Mouse (Mus musculus) embryonic facial prominence, embryonic 11.5 days (tissue): ENCODE measurements at regions not wholly inside any gene's neighbourhood (a gene's known extent, or its start where the extent isn't known, plus 50 kb on each side); places are given as distances from the start of the nearest gene placed in this dataset.
"Not testable (repeated sequence)": the region's sequence is repeated elsewhere in the genome, so short reads cannot be mapped to it uniquely, and the experiment has no call there.

Experiments used
- ATAC-seq: fragments of 200-750 bp; cut with Nextera tagmentation; replicated peaks from 2 replicates; pipeline ENCODE4 v1.8.0; 2017; ENCODE audit warnings: low read depth; ENCODE audit not compliant: insufficient number of reproducible peaks, low FRiP score, low TSS enrichment
- DNase-seq: peaks from one replicate; pipeline ENCODE4 v3.0.0-alpha.2; 2015; ENCODE audit warnings: low spot score
- H3K27ac ChIP-seq: fragments of 300-500 bp; sonication (generic); replicated peaks from 2 replicates; pipeline ENCODE4 v1.5.1; 2014; ENCODE audit warnings: mild to moderate bottlenecking, low read depth, low read length, control low read depth
- H3K27me3 ChIP-seq: fragments of 300-500 bp; sonication (generic); 2 replicates; pipeline ENCODE4 v1.6.1; 2014; ENCODE audit warnings: mild to moderate bottlenecking, low read length, moderate library complexity, mixed read lengths; ENCODE audit not compliant: control insufficient read depth, insufficient read depth
- H3K36me3 ChIP-seq: fragments of 300-500 bp; sonication (generic); replicated peaks from 2 replicates; pipeline ENCODE4 v1.6.1; 2014; ENCODE audit warnings: low read depth, mild to moderate bottlenecking, low read length, moderate library complexity, mixed read lengths; ENCODE audit not compliant: control insufficient read depth, insufficient read depth
- H3K4me1 ChIP-seq: fragments of 300-500 bp; sonication (generic); 2 replicates; pipeline ENCODE4 v1.6.1; 2014; ENCODE audit warnings: low read length, mixed read lengths; ENCODE audit not compliant: control insufficient read depth, insufficient read depth
- H3K4me2 ChIP-seq: fragments of 300-500 bp; sonication (generic); 2 replicates; pipeline ENCODE4 v1.6.1; 2014; ENCODE audit warnings: low read depth, mild to moderate bottlenecking, control low read depth, low read length, moderate library complexity
- H3K4me3 ChIP-seq: fragments of 300-500 bp; sonication (generic); 2 replicates; pipeline ENCODE4 v1.5.1; 2014; ENCODE audit warnings: low read depth, low read length, control low read depth
- H3K9ac ChIP-seq: fragments of 300-500 bp; sonication (generic); replicated peaks from 2 replicates; pipeline ENCODE4 v1.6.1; 2014; ENCODE audit warnings: mild to moderate bottlenecking, control low read depth, low read length
- H3K9me3 ChIP-seq: fragments of 300-500 bp; sonication (generic); replicated peaks from 2 replicates; pipeline ENCODE4 v1.6.1; 2016; ENCODE audit warnings: mild to moderate bottlenecking, low read length, inconsistent platforms, mixed read lengths; ENCODE audit not compliant: control insufficient read depth
- WGBS: fragments of 180-500 bp; shearing (Covaris S2); extraction: QIAGEN DNeasy Blood & Tissue Kit; methylation state at CpG from one replicate; pipeline ENCODE4 v1.1.7; 2014; 5-methylcytosine and 5-hydroxymethylcytosine counted together

DNA sequence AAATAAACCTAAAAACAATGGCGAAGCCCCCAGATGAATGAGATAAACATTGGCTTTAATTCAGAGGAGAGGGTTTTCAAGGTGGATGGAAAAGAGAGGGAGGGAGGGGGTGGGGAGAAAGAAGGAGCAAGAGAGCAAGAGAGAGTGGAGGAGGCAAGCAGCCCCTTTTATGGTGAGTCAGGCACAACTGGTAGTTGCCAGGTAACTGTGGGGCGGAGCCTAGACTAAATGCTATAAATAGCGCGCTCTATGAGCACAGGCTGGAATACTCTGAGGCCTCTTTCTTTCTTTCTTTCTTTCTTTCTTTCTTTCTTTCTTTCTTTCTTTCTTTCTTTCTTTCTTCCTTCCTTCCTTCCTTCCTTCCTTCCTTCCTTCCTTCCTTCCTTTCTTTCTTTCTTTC, 99.6 kb downstream of the Gm5426 start:
- DNase-seq, H3K36me3 ChIP-seq, H3K9me3 ChIP-seq, H3K27me3 ChIP-seq, ATAC-seq, H3K9ac ChIP-seq, H3K4me1 ChIP-seq, H3K4me2 ChIP-seq, H3K4me3 ChIP-seq, H3K27ac ChIP-seq: not testable (repeated sequence)
- WGBS: 85% methylated on average over 4 of the region's 4 CpGs

DNA sequence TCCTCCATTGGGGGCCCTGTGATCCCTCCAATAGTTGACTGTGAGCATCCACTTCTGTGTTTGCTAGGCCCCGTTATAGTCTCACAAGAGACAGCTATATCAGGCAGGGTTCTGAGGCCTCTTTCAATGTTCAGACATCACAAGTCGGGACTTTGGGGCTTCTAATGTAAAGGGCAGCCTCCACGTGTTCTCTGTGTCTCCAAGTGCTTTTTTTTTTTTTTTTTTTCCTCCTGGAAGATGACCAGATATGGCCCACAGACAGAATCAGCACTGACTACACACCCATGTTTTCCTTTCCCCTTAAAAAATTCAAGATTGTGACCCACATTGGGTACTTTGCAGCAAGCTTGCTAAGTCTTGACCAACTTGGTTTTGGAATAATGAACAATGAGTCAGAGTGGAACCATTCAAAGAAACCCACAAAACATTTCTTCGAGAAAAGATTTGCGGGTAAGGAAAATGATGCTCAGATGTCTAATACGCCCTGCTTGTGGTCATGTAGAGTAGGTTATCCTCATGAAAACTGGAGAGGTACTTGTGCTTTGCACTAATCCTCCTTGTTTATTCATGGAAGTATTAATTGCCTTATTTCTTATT, 100.5 kb downstream of the Gm5426 start:
- Histone ChIP-seq H3K4me1 (no peaks in the 10 kb centered on the region; the same call in 1 of the 2 replicates), H3K4me3 (no peak overlapping the region), H3K27me3 (no peaks in the 10 kb centered on the region), H3K36me3 (no peaks in the 10 kb centered on the region), H3K9ac (no peak overlapping the region), H3K9me3 (no peaks in the 10 kb centered on the region), H3K4me2 (no peak overlapping the region), H3K27ac (no peak overlapping the region)
- whole genome bisulfite sequencing: 91% methylated on average over 6 of the region's 6 CpGs
- no peak for DNase-seq
- ATAC-seq: no peak

DNA sequence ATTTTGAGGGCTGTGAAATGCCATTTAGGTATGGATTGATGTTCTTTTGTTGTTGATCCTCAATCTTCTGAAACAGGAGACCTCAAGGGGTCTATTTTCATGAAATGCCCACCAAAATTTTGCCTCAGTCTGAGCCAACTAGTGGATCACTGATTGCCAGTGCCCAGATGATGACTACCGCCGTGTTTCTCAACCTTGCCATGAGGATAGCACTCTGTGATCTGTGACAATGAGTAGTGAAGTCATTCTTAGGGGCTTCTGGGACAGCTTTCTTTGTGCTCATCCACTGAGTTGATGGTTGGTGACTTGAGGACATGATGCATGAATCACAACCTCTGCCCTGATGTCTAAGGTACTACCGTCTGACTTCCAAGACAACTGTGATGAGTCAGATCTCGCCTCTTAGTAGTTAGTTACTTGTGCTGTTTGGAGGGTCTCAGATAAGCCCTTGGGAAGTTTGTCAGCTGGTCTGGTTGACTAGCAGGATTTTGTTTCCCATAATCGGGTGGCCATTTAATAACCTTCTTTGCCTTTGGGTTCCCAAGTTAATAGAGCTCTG, 101.2 kb downstream of the Gm5426 start:
- ATAC-seq (no peak), DNase-seq (no peak)
- no peaks in the 10 kb centered on the region for H3K36me3 ChIP-seq
- H3K4me3 ChIP-seq: no peak overlapping the region
- no peaks in the 10 kb centered on the region for H3K27me3 ChIP-seq
- H3K4me2 ChIP-seq: no peak overlapping the region
- WGBS: 88% methylated on average over 5 of the region's 5 CpGs
- no peaks in the 10 kb centered on the region; the same call in 1 of the 2 replicates for H3K4me1 ChIP-seq
- H3K27ac ChIP-seq: no peak overlapping the region
- no peaks in the 10 kb centered on the region for H3K9me3 ChIP-seq
- no peak overlapping the region for H3K9ac ChIP-seq

DNA sequence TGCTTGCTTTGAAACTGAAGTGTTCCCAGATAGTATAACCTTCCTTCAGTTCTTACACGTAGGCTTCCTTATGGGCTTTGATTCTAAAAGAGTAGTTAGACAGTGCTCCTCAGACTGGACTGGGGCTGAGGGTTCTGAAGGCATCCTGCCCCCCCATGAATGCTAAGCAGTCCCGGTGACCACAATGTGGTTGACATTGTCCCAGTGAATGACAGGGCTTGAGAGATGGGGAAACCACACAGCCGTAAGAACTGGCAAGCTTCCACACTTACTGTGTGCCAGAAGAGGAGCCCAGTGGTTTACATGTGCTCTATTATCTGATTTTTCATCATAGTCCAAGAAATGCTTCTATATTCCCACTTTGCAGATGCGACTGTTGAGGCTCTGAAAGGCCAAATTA, 101.8 kb downstream of the Gm5426 start:
- Histone ChIP-seq H3K9ac (no peak overlapping the region), H3K27ac (no peak overlapping the region), H3K4me1 (no peaks in the 10 kb centered on the region; the same call in 1 of the 2 replicates), H3K4me3 (no peak overlapping the region), H3K36me3 (no peaks in the 10 kb centered on the region), H3K27me3 (no peaks in the 10 kb centered on the region), H3K9me3 (no peaks in the 10 kb centered on the region), H3K4me2 (no peak overlapping the region)
- WGBS: 86% methylated on average over 4 of the region's 4 CpGs
- no peak for DNase-seq
- no peak for ATAC-seq

DNA sequence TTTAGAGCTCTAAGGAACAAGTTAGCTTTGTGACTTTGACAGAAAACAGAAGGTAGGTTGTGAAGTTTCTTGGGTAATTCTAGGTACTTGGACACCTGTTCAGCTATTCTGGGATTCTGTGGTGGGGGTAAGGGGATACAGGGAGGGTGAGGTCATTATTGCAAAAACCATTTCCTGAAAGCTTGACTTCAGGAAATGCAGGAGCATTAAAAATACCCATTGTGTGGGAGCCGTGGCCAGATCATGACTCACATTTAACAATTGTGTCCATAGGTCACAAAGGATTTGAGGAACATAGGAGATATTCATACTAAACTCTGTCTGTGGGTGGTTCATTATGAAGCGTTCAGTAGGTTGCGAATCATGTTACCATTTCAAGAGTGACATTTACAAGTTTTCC, 102.4 kb downstream of the Gm5426 start:
- H3K4me2 ChIP-seq: no peak overlapping the region
- no peak for ATAC-seq
- H3K4me3 ChIP-seq: no peak overlapping the region
- WGBS: 83% methylated on average over 3 of the region's 3 CpGs
- H3K36me3 ChIP-seq: no peaks in the 10 kb centered on the region
- no peaks in the 10 kb centered on the region for H3K27me3 ChIP-seq
- H3K9me3 ChIP-seq: no peaks in the 10 kb centered on the region
- no peak overlapping the region for H3K9ac ChIP-seq
- H3K27ac ChIP-seq: no peak overlapping the region
- DNase-seq: no peak
- no peaks in the 10 kb centered on the region; the same call in 1 of the 2 replicates for H3K4me1 ChIP-seq

DNA sequence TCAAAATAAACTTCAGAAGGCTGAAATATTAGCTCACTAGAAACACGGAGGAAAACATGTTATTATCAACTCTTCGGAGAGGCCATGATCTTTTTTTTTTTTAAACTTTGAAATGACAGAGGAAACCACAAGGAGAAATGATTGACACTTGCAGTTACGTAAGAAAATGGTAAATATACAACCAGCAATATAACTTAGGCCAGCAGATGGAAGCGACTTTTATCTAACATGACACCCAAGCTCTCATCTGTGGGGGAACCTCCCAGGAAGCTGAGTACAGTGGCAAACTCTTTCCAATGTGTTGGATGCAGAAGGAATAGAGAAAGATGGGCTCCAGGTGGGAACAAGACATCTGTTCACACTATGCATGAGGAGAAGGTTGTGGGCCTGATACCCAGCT, 104.2 kb downstream of the Gm5426 start:
- Histone ChIP-seq H3K4me3 (no peak overlapping the region), H3K27me3 (no peaks in the 10 kb centered on the region), H3K9ac (no peak overlapping the region), H3K4me1 (no peaks in the 10 kb centered on the region), H3K27ac (no peak overlapping the region), H3K9me3 (no peaks in the 10 kb centered on the region), H3K4me2 (no peak overlapping the region), H3K36me3 (no peaks in the 10 kb centered on the region)
- ATAC-seq (no peak), DNase-seq (no peak)
- WGBS: 85% methylated on average over 4 of the region's 4 CpGs

DNA sequence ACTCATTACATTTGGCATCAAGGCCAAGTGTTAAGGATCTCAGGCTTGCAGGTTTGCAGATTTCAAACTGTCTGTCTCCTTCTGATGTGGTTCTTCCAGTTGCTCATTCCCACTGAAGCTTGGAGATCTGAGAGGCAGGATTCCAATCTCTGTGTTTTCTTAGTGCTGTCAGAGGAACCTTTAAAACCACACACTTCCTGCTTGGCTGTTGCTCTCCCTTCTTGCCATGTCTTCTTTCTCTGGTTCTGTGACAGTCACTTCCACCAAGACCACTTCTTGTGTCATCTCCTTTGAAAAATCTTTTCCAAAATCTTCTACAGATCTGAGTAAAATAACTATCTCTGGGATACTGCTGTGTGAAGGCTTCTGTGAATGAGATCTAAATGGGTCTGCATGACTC, 117.3 kb downstream of the Gm5426 start:
- Histone ChIP-seq H3K9me3 (no peaks in the 10 kb centered on the region), H3K9ac (no peak overlapping the region)
- ATAC-seq: no peak

DNA sequence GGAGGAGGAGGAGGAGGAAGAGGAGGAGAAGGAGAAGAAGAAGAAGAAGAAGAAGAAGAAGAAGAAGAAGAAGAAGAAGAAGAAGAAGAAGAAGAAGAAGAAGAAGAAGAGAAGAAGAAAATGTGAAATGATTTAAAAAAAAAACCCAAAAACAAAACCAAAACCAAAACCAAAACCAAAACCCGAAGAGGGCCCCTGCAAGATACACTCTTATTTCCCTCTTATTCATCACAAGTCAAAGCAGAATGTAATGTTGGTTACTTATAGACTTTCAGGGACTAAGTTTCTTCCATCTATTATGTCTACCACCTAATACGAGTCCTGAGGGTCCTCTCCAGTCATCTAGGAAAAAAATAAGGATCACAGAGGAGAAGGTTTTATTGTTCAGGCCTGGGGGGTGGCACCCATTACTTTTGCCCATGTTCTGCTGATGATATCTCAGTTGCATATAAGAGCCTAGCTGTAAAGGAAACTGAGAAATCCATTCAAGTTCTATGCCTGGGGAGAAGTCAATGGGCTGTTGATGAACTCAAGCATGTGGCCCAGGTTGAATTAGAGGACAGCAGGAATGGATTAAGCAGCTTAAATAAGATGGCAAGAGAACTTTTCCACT, 118.0 kb downstream of the Gm5426 start:
- Histone ChIP-seq H3K9ac (no peak overlapping the region), H3K36me3 (no peaks in the 10 kb centered on the region), H3K27ac (no peak overlapping the region), H3K4me3 (no peak overlapping the region), H3K27me3 (no peaks in the 10 kb centered on the region), H3K4me1 (no peaks in the 10 kb centered on the region), H3K4me2 (no peak overlapping the region), H3K9me3 (no peaks in the 10 kb centered on the region)
- no peak for ATAC-seq
- 82% methylated on average over 2 of the region's 2 CpGs for WGBS
- DNase-seq: no peak

More for the DNA sequence above, 117.3 kb downstream of the Gm5426 start:
- Histone ChIP-seq H3K27me3 (no peaks in the 10 kb centered on the region), H3K36me3 (no peaks in the 10 kb centered on the region), H3K4me1 (no peaks in the 10 kb centered on the region), H3K27ac (no peak overlapping the region), H3K4me3 (no peak overlapping the region), H3K4me2 (no peak overlapping the region)
- DNase-seq: no peak
